Mouse (Mus musculus): Measurements from ENCODE around the gene Kcnh1. TPM values are rescaled to one million over a fixed set of nuclear protein-coding genes. Genes with fewer than 3 reads are reported as not detected.

The Kcnh1 gene
- polyA plus RNA-seq, 1 experiment: 0.27 TPM

DNA sequence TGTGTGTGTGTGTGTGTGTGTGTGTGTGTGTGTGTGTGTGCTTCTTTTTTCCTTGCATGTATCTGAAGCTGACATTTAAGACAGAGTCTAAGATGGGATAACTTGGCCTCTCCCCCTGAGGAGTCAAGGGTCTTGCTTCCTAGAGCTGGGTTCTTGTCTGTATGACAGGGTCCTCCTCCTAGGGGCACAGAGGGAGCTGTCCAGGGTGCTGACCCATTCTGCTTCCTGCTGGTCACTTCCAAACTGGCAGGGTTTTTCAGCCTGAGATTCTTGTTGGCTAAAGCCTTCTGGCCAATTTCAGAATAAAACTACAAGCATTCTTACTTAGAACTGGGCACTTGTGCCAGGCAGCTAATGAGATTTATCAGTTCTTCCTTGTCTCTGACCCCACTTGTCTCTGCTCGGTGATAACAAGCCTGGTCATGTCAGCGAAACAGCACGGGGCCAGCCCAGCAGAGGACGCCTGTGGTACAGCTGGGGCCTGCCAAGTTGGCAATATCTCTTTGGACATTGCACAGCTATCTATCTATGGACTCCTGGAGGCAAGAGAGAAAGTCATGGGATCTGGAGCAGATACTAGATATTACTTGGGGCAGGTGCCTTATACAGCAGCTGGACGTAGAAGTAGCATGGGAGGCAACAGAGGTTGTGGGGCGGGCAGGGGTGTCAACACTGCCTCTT, 267.1 kb downstream of the Kcnh1 start:
- TF ChIP-seq EP300 (IDR thresholded peaks at IDR 0.05; ENCODE audit: insufficient read depth, low read depth, low read length) (no peak), CTCF (IDR thresholded peaks at IDR 0.05; ENCODE audit: low read depth, low read length) (no peak), POLR2A (IDR thresholded peaks at IDR 0.05; ENCODE audit: insufficient read depth, low read length) (no peak)
- Histone ChIP-seq H3K4me1 (ENCODE audit: control insufficient read depth, insufficient read depth, low read length) (no peaks in the 10 kb centered on the region), H3K36me3 (ENCODE audit: control insufficient read depth, insufficient read depth, low read length, poor library complexity, severe bottlenecking) (no peaks in the 10 kb centered on the region), H3K4me3 (ENCODE audit: low read depth, low read length) (no peak overlapping the region), H3K27ac (ENCODE audit: insufficient read depth, low read length) (no peak overlapping the region), H3K27me3 (ENCODE audit: control insufficient read depth, insufficient read depth, low read length, poor library complexity, severe bottlenecking) (no peaks in the 10 kb centered on the region), H3K9ac (ENCODE audit: low read depth, poor library complexity, severe bottlenecking) (no peak overlapping the region), H3K9me3 (replicated peaks; ENCODE audit: control insufficient read depth, insufficient read depth, low read length, poor library complexity, severe bottlenecking) (no peaks in the 10 kb centered on the region)

DNA sequence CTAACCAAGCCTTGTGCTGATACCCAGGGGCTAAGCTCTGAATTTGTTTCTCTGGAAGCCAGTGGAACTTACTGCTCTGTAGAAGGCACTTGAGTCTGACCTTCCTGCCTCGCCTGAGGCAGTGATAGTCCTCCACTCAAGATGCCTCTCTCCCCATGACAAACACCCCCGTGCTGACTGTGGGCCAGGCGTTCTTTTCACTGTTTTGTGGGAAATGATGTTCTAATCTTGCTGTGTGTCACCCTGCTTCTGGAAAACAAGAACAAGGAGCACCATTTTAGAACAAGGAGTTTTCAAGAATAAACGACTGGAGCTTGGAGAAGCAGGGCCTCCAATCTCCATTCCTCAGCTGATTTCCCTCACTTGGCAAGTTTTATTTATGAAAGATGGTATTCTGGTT, 273.2 kb downstream of the Kcnh1 start:
- H3K4me3 ChIP-seq (ENCODE audit: low read depth, low read length): no peak overlapping the region
- H3K27ac ChIP-seq (ENCODE audit: insufficient read depth, low read length): no peak overlapping the region
- no peaks in the 10 kb centered on the region for H3K4me1 ChIP-seq (ENCODE audit: control insufficient read depth, insufficient read depth, low read length)
- no peaks in the 10 kb centered on the region for H3K9me3 ChIP-seq (replicated peaks; ENCODE audit: control insufficient read depth, insufficient read depth, low read length, poor library complexity, severe bottlenecking)
- H3K36me3 ChIP-seq (ENCODE audit: control insufficient read depth, insufficient read depth, low read length, poor library complexity, severe bottlenecking): no peaks in the 10 kb centered on the region
- H3K9ac ChIP-seq (ENCODE audit: low read depth, poor library complexity, severe bottlenecking): no peak overlapping the region
- no peak for TF ChIP-seq POLR2A (IDR thresholded peaks at IDR 0.05; ENCODE audit: insufficient read depth, low read length)
- TF ChIP-seq EP300 (IDR thresholded peaks at IDR 0.05; ENCODE audit: insufficient read depth, low read depth, low read length): no peak
- TF ChIP-seq CTCF (IDR thresholded peaks at IDR 0.05; ENCODE audit: low read depth, low read length): no peak
- no peaks in the 10 kb centered on the region for H3K27me3 ChIP-seq (ENCODE audit: control insufficient read depth, insufficient read depth, low read length, poor library complexity, severe bottlenecking)

DNA sequence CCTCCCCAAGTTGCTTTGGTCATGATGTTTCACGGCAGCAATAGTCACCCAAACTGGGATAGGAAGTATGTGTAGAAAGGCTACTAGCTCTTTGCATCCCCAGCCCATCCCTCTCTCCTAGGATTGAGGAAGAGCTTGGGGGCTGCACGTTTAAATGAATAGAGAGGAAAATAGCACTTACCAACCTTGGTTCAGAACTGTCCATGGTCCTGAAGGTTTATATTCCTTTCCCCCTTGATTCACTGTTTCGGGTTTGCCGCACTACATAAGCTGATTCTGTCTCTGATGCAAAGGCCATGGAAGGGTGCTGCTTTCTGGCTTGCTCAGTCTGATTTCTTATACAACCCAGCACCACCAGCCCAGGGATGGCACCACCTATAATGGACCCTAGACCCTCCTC, 281.8 kb downstream of the Kcnh1 start:
- H3K9ac ChIP-seq (ENCODE audit: low read depth, poor library complexity, severe bottlenecking): no peak overlapping the region
- H3K27me3 ChIP-seq (ENCODE audit: control insufficient read depth, insufficient read depth, low read length, poor library complexity, severe bottlenecking): no peaks in the 10 kb centered on the region
- no peak for TF ChIP-seq EP300 (IDR thresholded peaks at IDR 0.05; ENCODE audit: insufficient read depth, low read depth, low read length)
- no peak overlapping the region for H3K27ac ChIP-seq (ENCODE audit: insufficient read depth, low read length)
- no peaks in the 10 kb centered on the region for H3K4me1 ChIP-seq (ENCODE audit: control insufficient read depth, insufficient read depth, low read length)
- no peaks in the 10 kb centered on the region for H3K36me3 ChIP-seq (ENCODE audit: control insufficient read depth, insufficient read depth, low read length, poor library complexity, severe bottlenecking)
- H3K4me3 ChIP-seq (ENCODE audit: low read depth, low read length): no peak overlapping the region
- no peaks in the 10 kb centered on the region for H3K9me3 ChIP-seq (replicated peaks; ENCODE audit: control insufficient read depth, insufficient read depth, low read length, poor library complexity, severe bottlenecking)

DNA sequence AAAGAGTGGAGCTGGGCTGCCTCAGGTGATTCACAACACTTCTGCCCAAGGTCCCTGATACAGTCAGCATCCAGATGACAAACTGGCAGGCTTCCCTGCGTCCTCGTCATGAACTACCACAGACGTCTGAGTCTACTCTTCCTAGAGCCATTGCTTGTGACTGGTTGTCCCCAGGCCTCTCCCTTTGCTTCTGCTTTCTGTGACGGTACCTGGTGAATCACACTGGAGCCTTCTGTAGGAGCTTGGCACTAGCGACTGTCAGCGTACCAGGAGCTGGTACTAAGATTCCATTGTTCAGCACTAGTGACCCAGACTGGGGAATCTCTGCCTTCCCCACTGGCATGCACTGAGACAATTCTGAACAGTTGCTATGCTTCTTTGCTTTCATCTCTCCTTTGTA, 282.6 kb downstream of the Kcnh1 start:
- Histone ChIP-seq H3K9me3 (replicated peaks; ENCODE audit: control insufficient read depth, insufficient read depth, low read length, poor library complexity, severe bottlenecking) (no peaks in the 10 kb centered on the region), H3K36me3 (ENCODE audit: control insufficient read depth, insufficient read depth, low read length, poor library complexity, severe bottlenecking) (no peaks in the 10 kb centered on the region), H3K27me3 (ENCODE audit: control insufficient read depth, insufficient read depth, low read length, poor library complexity, severe bottlenecking) (no peaks in the 10 kb centered on the region), H3K4me3 (ENCODE audit: low read depth, low read length) (no peak overlapping the region), H3K4me1 (ENCODE audit: control insufficient read depth, insufficient read depth, low read length) (no peaks in the 10 kb centered on the region), H3K9ac (ENCODE audit: low read depth, poor library complexity, severe bottlenecking) (no peak overlapping the region), H3K27ac (ENCODE audit: insufficient read depth, low read length) (no peak overlapping the region)
- no peak for TF ChIP-seq CTCF (IDR thresholded peaks at IDR 0.05; ENCODE audit: low read depth, low read length)
- TF ChIP-seq POLR2A (IDR thresholded peaks at IDR 0.05; ENCODE audit: insufficient read depth, low read length): no peak
- TF ChIP-seq EP300 (IDR thresholded peaks at IDR 0.05; ENCODE audit: insufficient read depth, low read depth, low read length): no peak

DNA sequence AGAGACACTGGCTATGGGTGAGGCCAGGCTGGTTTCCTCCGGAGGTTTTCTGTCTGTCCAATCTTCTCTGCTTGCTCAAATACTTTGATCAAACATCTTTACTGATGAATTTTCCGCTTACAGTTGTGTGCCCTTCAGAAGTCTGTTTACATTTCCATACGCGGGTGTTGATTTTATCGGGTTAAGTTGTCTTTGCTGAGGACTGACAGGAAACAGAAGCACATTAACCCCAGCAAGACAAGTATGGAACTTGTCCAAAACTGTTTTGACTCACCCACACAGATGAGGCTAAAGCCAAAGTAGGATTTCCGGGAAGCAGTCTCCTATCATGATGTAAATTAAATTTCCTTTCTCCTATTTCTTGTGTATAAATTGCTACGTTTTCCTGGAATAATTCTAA, 286.1 kb downstream of the Kcnh1 start:
- H3K4me3 ChIP-seq (ENCODE audit: low read depth, low read length): no peak overlapping the region
- H3K9me3 ChIP-seq (replicated peaks; ENCODE audit: control insufficient read depth, insufficient read depth, low read length, poor library complexity, severe bottlenecking): no peaks in the 10 kb centered on the region
- H3K4me1 ChIP-seq (ENCODE audit: control insufficient read depth, insufficient read depth, low read length): no peaks in the 10 kb centered on the region
- H3K27ac ChIP-seq (ENCODE audit: insufficient read depth, low read length): no peak overlapping the region
- H3K27me3 ChIP-seq (ENCODE audit: control insufficient read depth, insufficient read depth, low read length, poor library complexity, severe bottlenecking): no peaks in the 10 kb centered on the region
- TF ChIP-seq EP300 (IDR thresholded peaks at IDR 0.05; ENCODE audit: insufficient read depth, low read depth, low read length): no peak
- no peak for TF ChIP-seq POLR2A (IDR thresholded peaks at IDR 0.05; ENCODE audit: insufficient read depth, low read length)
- no peak for TF ChIP-seq CTCF (IDR thresholded peaks at IDR 0.05; ENCODE audit: low read depth, low read length)
- no peak overlapping the region for H3K9ac ChIP-seq (ENCODE audit: low read depth, poor library complexity, severe bottlenecking)
- H3K36me3 ChIP-seq (ENCODE audit: control insufficient read depth, insufficient read depth, low read length, poor library complexity, severe bottlenecking): no peaks in the 10 kb centered on the region

DNA sequence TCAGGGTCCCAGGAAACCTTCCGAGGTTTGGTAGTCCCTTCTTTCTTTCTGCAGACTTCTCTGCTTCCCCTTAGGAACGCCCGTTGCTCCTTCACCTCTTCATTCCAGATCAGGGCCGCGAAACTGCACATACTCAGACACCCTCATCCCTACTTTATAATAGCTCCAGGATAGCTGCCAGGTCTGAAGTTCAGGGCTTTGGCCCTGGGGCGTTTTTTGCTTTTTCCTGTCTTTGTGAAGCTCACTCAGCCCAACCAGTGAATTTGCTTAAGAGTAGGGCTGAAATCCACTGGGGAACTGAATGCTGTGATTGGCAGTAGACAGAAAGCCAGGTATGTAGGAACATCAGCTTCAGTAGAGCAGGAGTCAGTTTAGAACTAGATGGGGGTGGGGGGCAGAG, 287.0 kb downstream of the Kcnh1 start:
- H3K9me3 ChIP-seq (replicated peaks; ENCODE audit: control insufficient read depth, insufficient read depth, low read length, poor library complexity, severe bottlenecking): no peaks in the 10 kb centered on the region
- H3K4me1 ChIP-seq (ENCODE audit: control insufficient read depth, insufficient read depth, low read length): no peaks in the 10 kb centered on the region
- no peak overlapping the region for H3K4me3 ChIP-seq (ENCODE audit: low read depth, low read length)
- no peaks in the 10 kb centered on the region for H3K27me3 ChIP-seq (ENCODE audit: control insufficient read depth, insufficient read depth, low read length, poor library complexity, severe bottlenecking)
- H3K27ac ChIP-seq (ENCODE audit: insufficient read depth, low read length): no peak overlapping the region
- H3K9ac ChIP-seq (ENCODE audit: low read depth, poor library complexity, severe bottlenecking): no peak overlapping the region
- TF ChIP-seq CTCF (IDR thresholded peaks at IDR 0.05; ENCODE audit: low read depth, low read length) (no peak), POLR2A (IDR thresholded peaks at IDR 0.05; ENCODE audit: insufficient read depth, low read length) (no peak), EP300 (IDR thresholded peaks at IDR 0.05; ENCODE audit: insufficient read depth, low read depth, low read length) (no peak)
- no peaks in the 10 kb centered on the region for H3K36me3 ChIP-seq (ENCODE audit: control insufficient read depth, insufficient read depth, low read length, poor library complexity, severe bottlenecking)

All from ES-Bruce4 (cell line).